Mouse (Mus musculus) heart, embryonic 13.5 days (tissue): ENCODE data around the gene Sh3pxd2a. TPM values are rescaled to one million over a fixed set of nuclear protein-coding genes. Genes with fewer than 3 reads are reported as not detected.
A peak's percentile ranks its signal among the peaks of the same experiment; 100 is the strongest.

Source experiments
- ATAC-seq: fragments of 200-750 bp; cut with Nextera tagmentation; 2 replicates; pipeline ENCODE4 v1.8.0; 2017; ENCODE audit warnings: moderate TSS enrichment; ENCODE audit not compliant: insufficient number of reproducible peaks, low FRiP score, low TSS enrichment; ENCODE audit errors: extremely low read depth
- H3K27ac ChIP-seq: fragments of 300-500 bp; sonication (generic); replicated peaks from 2 replicates; pipeline ENCODE4 v1.5.1; 2015; ENCODE audit warnings: moderate library complexity, mild to moderate bottlenecking, inconsistent platforms
- H3K27me3 ChIP-seq: fragments of 300-500 bp; sonication (generic); replicated peaks from 2 replicates; pipeline ENCODE4 v1.6.1; 2015; ENCODE audit warnings: mild to moderate bottlenecking, inconsistent platforms
- H3K36me3 ChIP-seq: fragments of 300-500 bp; sonication (generic); 2 replicates; pipeline ENCODE4 v1.6.1; 2015; ENCODE audit warnings: mild to moderate bottlenecking, inconsistent platforms
- H3K4me1 ChIP-seq: fragments of 300-500 bp; sonication (generic); 2 replicates; pipeline ENCODE4 v1.6.1; 2015; ENCODE audit warnings: inconsistent platforms
- H3K4me2 ChIP-seq: fragments of 300-500 bp; sonication (generic); 2 replicates; pipeline ENCODE4 v1.6.1; 2015; ENCODE audit warnings: inconsistent platforms, mild to moderate bottlenecking, moderate library complexity
- H3K4me3 ChIP-seq: fragments of 300-500 bp; sonication (generic); 2 replicates; pipeline ENCODE4 v1.5.1; 2015; ENCODE audit warnings: moderate library complexity, mild to moderate bottlenecking, inconsistent platforms
- H3K9ac ChIP-seq: fragments of 300-500 bp; sonication (generic); 2 replicates; pipeline ENCODE4 v1.6.1; 2015; ENCODE audit warnings: inconsistent platforms, mild to moderate bottlenecking, moderate library complexity
- H3K9me3 ChIP-seq: fragments of 300-500 bp; sonication (generic); 2 replicates; pipeline ENCODE4 v1.6.1; 2016; ENCODE audit warnings: inconsistent platforms
- WGBS: fragments of 180-500 bp; shearing (Covaris S2); methylation state at CpG from one replicate; pipeline ENCODE4 v1.1.7; 2015; ENCODE audit warnings: mixed read lengths; 5-methylcytosine and 5-hydroxymethylcytosine counted together
- polyA plus RNA-seq: library from polyadenylated mRNA; unstranded; fragments of >200 nt; fragmentation: Nextera tagmentation; extraction: Ambion mirVana; gene quantifications from 2 replicates; pipeline ENCODE4 v1.2.1, GENCODE M21; 2015

Sh3pxd2a gene
- polyA plus RNA-seq, 1 experiment from 2014 or later: 5.7 TPM

GRCm38 (mm10) chr19:47420539-47420938 lies 43.7 kb downstream of the Sh3pxd2a start:
- Histone ChIP-seq H3K4me2 (no peak overlapping the region), H3K36me3 (peaks cover 22% of the 10 kb centered on the region), H3K9ac (no peak overlapping the region), H3K9me3 (no peaks in the 10 kb centered on the region), H3K4me1 (peaks cover 61% of the 10 kb centered on the region), H3K27me3 (no peaks in the 10 kb centered on the region), H3K27ac (peak overlapping the region; percentile 73), H3K4me3 (no peak overlapping the region)
- ATAC-seq: no peak
- 71% methylated on average over 11 of the region's 11 CpGs for whole genome bisulfite sequencing

DNA sequence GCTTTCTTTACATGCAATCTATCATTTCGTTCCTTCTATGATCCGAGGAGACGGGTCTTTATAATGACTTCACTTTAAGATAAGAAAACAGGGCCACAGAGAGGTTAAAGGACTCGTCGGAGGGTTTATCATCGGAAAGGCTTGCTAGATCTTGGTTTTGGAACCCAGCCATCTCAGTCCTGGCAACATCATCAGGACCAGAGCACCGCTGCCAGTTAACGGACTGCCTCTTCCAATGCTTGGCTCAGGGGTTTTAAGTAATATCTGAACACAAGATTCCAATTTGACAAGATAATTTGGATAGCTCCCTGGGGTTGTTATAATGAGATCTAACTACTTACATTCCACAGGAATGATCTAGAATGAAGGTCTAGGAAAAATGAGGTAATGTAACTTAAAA lies 45.0 kb downstream of the Sh3pxd2a start:
- no peaks in the 10 kb centered on the region for H3K27me3 ChIP-seq
- WGBS: 34% methylated on average over 8 of the region's 8 CpGs
- no peak for ATAC-seq
- H3K27ac ChIP-seq: no peak overlapping the region
- no peak overlapping the region for H3K4me3 ChIP-seq
- H3K4me1 ChIP-seq: peaks cover 69% of the 10 kb centered on the region
- H3K9me3 ChIP-seq: no peaks in the 10 kb centered on the region
- H3K9ac ChIP-seq: no peak overlapping the region
- H3K36me3 ChIP-seq: peaks cover 20% of the 10 kb centered on the region
- no peak overlapping the region for H3K4me2 ChIP-seq

DNA sequence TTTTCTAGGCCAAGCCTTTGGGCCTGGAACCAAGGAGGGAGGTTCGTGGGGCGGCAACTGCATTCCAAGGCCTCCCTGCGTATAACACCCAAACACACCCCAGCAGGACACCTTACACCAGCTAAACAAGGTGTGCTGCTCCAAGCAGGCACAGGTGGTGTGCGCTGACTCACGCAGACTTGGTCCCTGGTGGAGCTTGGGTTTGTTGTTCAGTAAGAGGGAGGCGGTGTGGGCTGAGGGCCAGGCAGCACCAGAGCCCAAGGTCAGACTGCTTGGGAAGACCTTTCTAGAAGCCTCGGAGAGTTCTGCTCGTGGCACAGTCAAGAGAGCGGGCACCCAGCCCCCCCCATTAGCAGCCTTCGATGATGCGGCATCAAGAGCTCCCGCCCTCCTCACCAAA lies 48.0 kb downstream of the Sh3pxd2a start:
- Histone ChIP-seq H3K4me1 (peaks cover 65% of the 10 kb centered on the region), H3K4me2 (no peak overlapping the region)
- 87% methylated on average over 12 of the region's 12 CpGs for WGBS

DNA sequence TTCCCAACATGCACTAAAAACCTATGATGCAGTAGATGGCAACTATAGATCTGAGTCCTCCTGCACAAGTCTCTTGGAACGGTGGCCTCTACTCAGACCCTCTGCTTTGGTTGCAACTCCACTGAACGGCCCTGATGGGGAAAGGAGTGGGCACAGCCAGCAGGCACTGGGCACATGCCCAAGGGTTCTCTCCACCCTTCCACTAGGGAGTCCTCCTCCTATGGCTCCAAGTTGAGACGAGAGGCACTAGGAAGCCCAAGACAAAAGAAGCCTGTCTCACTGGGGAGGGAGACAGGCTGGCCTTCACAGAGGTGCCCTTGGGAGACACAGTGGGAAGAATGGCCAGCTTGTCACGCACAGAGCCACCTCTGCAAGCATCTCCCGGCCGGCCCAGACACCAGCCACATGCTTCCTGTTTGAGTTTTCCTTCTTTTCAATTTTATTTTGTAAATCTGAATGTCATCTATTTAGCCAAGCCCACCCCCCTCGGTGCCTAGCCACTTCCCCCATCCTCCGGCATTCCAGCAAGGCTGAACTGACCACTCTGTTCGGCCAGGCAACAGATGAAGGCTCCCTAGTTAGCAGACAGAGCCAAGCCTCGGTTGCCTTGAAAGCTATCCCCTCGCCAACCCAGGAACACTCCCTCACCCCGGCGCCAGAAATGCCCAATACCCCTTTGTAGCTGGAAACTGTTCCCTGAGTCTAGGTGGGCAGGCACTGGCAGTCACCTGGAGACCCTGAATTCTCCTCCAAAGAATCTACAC lies 49.9 kb downstream of the Sh3pxd2a start:
- Histone ChIP-seq H3K9me3 (no peaks in the 10 kb centered on the region), H3K36me3 (peaks cover 7% of the 10 kb centered on the region; the same call in 1 of the 2 replicates), H3K4me1 (peaks cover 72% of the 10 kb centered on the region), H3K4me2 (no peak overlapping the region), H3K9ac (peak overlapping the region; percentile 8; the same call in 1 of the 2 replicates), H3K27ac (0 out of 2 replicates have a peak overlapping the region, but pooled peaks have one; percentile 3), H3K4me3 (no peak overlapping the region), H3K27me3 (no peaks in the 10 kb centered on the region)
- no peak for ATAC-seq
- WGBS: 64% methylated on average over 13 of the region's 13 CpGs

More for the DNA sequence above, 48.0 kb downstream of the Sh3pxd2a start:
- Histone ChIP-seq H3K36me3 (peaks cover 7% of the 10 kb centered on the region; the same call in 1 of the 2 replicates), H3K4me3 (no peak overlapping the region), H3K27me3 (no peaks in the 10 kb centered on the region), H3K27ac (no peak overlapping the region), H3K9ac (no peak overlapping the region), H3K9me3 (no peaks in the 10 kb centered on the region)
- ATAC-seq: no peak

DNA sequence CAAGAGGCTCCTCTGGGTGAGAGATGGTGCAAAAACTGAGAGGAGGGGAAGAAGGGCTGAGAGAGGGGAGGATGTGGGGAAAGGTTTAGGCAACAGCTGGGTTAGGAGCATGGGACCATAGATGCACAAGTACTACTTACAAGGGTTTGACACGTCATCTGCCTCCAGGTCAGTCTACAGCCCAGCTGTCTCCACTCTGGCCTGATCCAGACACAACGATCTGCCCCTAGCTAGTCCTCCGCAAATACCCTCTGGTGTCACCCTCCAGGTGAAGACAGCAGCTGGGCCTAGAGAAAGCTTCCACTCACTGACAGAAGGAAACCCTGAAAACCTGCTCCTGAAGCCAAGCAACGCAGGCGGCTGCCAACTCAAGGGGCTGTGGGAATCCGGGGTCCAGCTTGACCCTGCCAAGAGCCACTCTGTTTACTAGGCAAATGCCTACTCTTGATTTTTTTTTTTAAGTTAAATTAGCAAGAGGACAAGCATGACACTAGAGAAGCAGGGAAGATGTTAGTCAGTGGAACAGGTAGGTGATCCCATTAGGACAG lies 50.7 kb downstream of the Sh3pxd2a start:
- Histone ChIP-seq H3K4me2 (no peak overlapping the region), H3K4me3 (no peak overlapping the region), H3K4me1 (peaks cover 72% of the 10 kb centered on the region), H3K27me3 (no peaks in the 10 kb centered on the region), H3K9ac (peak overlapping the region; percentile 47), H3K9me3 (no peaks in the 10 kb centered on the region), H3K27ac (no peak overlapping the region), H3K36me3 (peaks cover 7% of the 10 kb centered on the region; the same call in 1 of the 2 replicates)
- 50% methylated on average over 6 of the region's 6 CpGs for WGBS
- ATAC-seq: no peak

DNA sequence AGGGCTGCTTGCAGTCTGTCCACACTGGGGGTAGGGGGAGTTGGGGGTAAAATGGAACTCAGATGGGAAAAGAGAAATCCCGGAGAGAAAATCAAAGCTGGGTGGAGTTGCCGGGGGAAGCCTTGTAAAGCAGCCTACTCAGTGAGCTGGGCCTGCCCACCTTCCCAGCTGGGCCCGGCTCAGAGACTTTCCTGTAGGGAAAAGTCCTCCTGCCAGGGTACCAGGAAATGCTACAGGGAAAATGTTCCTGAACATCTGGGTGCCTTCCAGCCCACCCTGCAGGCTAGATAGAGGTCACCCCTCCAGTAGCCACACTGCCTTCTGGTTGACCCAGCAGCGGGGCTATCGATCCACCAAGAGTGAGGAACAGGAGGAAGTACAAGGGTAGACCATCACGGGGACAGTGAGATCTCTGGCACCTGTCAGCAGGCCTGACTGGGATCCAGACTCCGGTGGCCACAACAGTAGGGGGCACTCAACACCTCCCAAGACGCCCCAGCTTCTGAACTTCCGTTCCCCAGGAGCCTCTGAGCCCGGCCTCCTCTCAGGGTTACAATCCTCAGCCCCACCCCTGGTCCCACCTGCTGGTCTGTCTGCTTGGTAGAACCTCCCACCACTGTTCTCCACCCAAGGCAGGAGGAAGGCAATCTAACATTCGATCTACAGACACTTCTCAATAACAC lies 51.5 kb downstream of the Sh3pxd2a start:
- no peak for ATAC-seq
- H3K4me2 ChIP-seq: no peak overlapping the region
- no peak overlapping the region for H3K4me3 ChIP-seq
- peaks cover 14% of the 10 kb centered on the region for H3K36me3 ChIP-seq
- WGBS: 57% methylated on average over 11 of the region's 11 CpGs
- H3K4me1 ChIP-seq: peaks cover 68% of the 10 kb centered on the region
- H3K27me3 ChIP-seq: no peaks in the 10 kb centered on the region
- no peak overlapping the region for H3K27ac ChIP-seq
- H3K9ac ChIP-seq: no peak overlapping the region
- peaks cover 5% of the 10 kb centered on the region; the same call in 1 of the 2 replicates for H3K9me3 ChIP-seq

DNA sequence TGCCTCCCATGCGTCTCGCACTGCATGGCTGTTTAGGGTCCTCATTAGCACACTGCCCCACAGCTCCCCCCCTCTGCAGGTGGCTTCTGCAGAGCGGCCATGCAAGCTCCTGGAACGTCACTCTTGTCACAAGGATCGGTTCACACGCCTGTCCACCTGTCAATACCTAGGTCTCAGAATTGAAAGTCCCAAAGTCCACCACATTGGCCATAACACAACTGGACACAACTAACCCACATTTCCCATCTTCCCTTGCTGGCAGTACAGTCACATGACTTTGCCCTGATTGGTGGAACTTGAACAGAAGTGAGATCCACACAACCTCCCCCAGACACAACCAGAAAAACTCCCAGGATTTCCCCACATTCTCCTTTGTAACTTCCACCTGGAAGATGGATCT lies 53.9 kb downstream of the Sh3pxd2a start:
- Histone ChIP-seq H3K9me3 (peaks cover 5% of the 10 kb centered on the region; the same call in 1 of the 2 replicates), H3K4me3 (no peak overlapping the region), H3K36me3 (peaks cover 21% of the 10 kb centered on the region), H3K27me3 (no peaks in the 10 kb centered on the region), H3K4me2 (no peak overlapping the region), H3K4me1 (peaks cover 78% of the 10 kb centered on the region), H3K9ac (no peak overlapping the region), H3K27ac (no peak overlapping the region)
- no peak for ATAC-seq
- WGBS: 89% methylated on average over 6 of the region's 6 CpGs

DNA sequence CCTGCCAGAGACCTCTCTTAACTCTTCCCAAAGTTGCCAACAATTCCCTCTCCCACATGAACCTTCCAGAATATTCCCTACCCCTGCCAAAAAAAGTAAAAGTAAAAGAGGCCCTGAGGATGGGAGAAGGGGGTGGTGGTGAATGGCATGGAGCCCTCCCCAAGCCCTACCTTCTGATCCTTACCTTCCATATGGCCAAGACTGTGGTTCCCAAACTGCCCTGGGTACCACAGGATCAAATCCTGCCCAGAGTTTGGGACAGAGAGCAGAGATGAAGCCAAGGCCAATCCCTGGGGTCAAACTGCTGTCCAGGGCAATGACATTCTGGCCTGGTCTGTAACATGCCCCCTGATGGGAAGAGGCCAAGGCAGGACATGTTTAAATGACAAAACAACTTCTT lies 55.1 kb downstream of the Sh3pxd2a start:
- no peak overlapping the region for H3K4me3 ChIP-seq
- peaks cover 21% of the 10 kb centered on the region for H3K36me3 ChIP-seq
- H3K9ac ChIP-seq: no peak overlapping the region
- peaks cover 72% of the 10 kb centered on the region for H3K4me1 ChIP-seq
- H3K4me2 ChIP-seq: no peak overlapping the region
- ATAC-seq: no peak
- no peak overlapping the region for H3K27ac ChIP-seq
- no peaks in the 10 kb centered on the region for H3K27me3 ChIP-seq
- H3K9me3 ChIP-seq: peaks cover 5% of the 10 kb centered on the region; the same call in 1 of the 2 replicates

- no peak overlapping the region for H3K9ac ChIP-seq
- H3K4me3 ChIP-seq: no peak overlapping the region
- WGBS: 66% methylated on average over 7 of the region's 7 CpGs
- peaks cover 21% of the 10 kb centered on the region for H3K36me3 ChIP-seq
- H3K9me3 ChIP-seq: peaks cover 5% of the 10 kb centered on the region; the same call in 1 of the 2 replicates
- no peak for ATAC-seq
- no peaks in the 10 kb centered on the region for H3K27me3 ChIP-seq
- H3K4me2 ChIP-seq: no peak overlapping the region
- no peak overlapping the region for H3K27ac ChIP-seq
- H3K4me1 ChIP-seq: peaks cover 72% of the 10 kb centered on the region
These were observed 55.5 kb downstream of the Sh3pxd2a start for GRCm38 (mm10) chr19:47408656-47409055.

GRCm38 (mm10) chr19:47407332-47407731 lies 56.9 kb downstream of the Sh3pxd2a start:
- peaks cover 21% of the 10 kb centered on the region for H3K36me3 ChIP-seq
- H3K9ac ChIP-seq: no peak overlapping the region
- H3K27ac ChIP-seq: no peak overlapping the region
- no peaks in the 10 kb centered on the region for H3K27me3 ChIP-seq
- no peak overlapping the region for H3K4me2 ChIP-seq
- no peak for ATAC-seq
- H3K4me3 ChIP-seq: no peak overlapping the region
- H3K4me1 ChIP-seq: peaks cover 72% of the 10 kb centered on the region
- H3K9me3 ChIP-seq: peaks cover 5% of the 10 kb centered on the region; the same call in 1 of the 2 replicates
- 91% methylated on average over 6 of the region's 6 CpGs for WGBS

- Histone ChIP-seq H3K4me2 (no peak overlapping the region), H3K9me3 (peaks cover 5% of the 10 kb centered on the region; the same call in 1 of the 2 replicates), H3K27me3 (no peaks in the 10 kb centered on the region), H3K9ac (no peak overlapping the region), H3K27ac (peak overlapping the region; percentile 25; the same call in 1 of the 2 replicates), H3K4me1 (peaks cover 79% of the 10 kb centered on the region), H3K36me3 (peaks cover 14% of the 10 kb centered on the region; the same call in 1 of the 2 replicates), H3K4me3 (no peak overlapping the region)
- WGBS: 54% methylated on average over 6 of the region's 6 CpGs
- ATAC-seq: no peak
These were observed 57.7 kb downstream of the Sh3pxd2a start for GRCm38 (mm10) chr19:47406524-47406923.
